Mouse (Mus musculus) thymus, postnatal 25 days (tissue): ENCODE measurements around the gene Ptpra.

ENCODE experiments used
- DNase-seq: peaks from one replicate; pipeline ENCODE4 v3.0.0; 2022

The Ptpra gene

GRCm38 (mm10) chr2:130448449-130448848 is 1.6 kb upstream of the Ptpra start:
- no peak for DNase-seq

- DNase-seq: no peak
Measured at GRCm38 (mm10) chr2:130449021-130449793, 871 bp upstream of the Ptpra start.

- DNase-seq: no peak
Measured at GRCm38 (mm10) chr2:130450434-130450796, 337 bp downstream of the Ptpra start.

- no peak for DNase-seq
Measured at GRCm38 (mm10) chr2:130451086-130451726, 1.1 kb downstream of the Ptpra start.

GRCm38 (mm10) chr2:130451727-130452090 is 1.6 kb downstream of the Ptpra start:
- no peak for DNase-seq

GRCm38 (mm10) chr2:130452266-130452665 is 2.2 kb downstream of the Ptpra start:
- DNase-seq: no peak

- no peak for DNase-seq
Measured at GRCm38 (mm10) chr2:130453421-130453820, 3.3 kb downstream of the Ptpra start.

GRCm38 (mm10) chr2:130454748-130455370 is 4.8 kb downstream of the Ptpra start:
- no peak for DNase-seq

- DNase-seq: no peak
Measured at GRCm38 (mm10) chr2:130457871-130458270, 7.8 kb downstream of the Ptpra start.

- no peak for DNase-seq
Measured at GRCm38 (mm10) chr2:130459576-130459975, 9.5 kb downstream of the Ptpra start.

- DNase-seq: no peak
Measured at GRCm38 (mm10) chr2:130461287-130462071, 11.4 kb downstream of the Ptpra start.

GRCm38 (mm10) chr2:130466438-130466837 is 16.4 kb downstream of the Ptpra start:
- DNase-seq: no peak

GRCm38 (mm10) chr2:130469366-130469765 is 19.3 kb downstream of the Ptpra start:
- no peak for DNase-seq

- DNase-seq: no peak
Measured at GRCm38 (mm10) chr2:130469935-130470334, 19.9 kb downstream of the Ptpra start.

- DNase-seq: no peak
Measured at GRCm38 (mm10) chr2:130472908-130473510, 22.9 kb downstream of the Ptpra start.

GRCm38 (mm10) chr2:130475764-130476163 is 25.7 kb downstream of the Ptpra start:
- DNase-seq: no peak

GRCm38 (mm10) chr2:130476666-130477297 is 26.7 kb downstream of the Ptpra start:
- DNase-seq: no peak

GRCm38 (mm10) chr2:130482177-130482576 is 32.1 kb downstream of the Ptpra start:
- DNase-seq: no peak

GRCm38 (mm10) chr2:130482700-130483099 is 32.6 kb downstream of the Ptpra start:
- DNase-seq: no peak

GRCm38 (mm10) chr2:130484206-130484605 is 34.1 kb downstream of the Ptpra start:
- no peak for DNase-seq

- no peak for DNase-seq
Measured at GRCm38 (mm10) chr2:130488002-130488401, 37.9 kb downstream of the Ptpra start.

- no peak for DNase-seq
Measured at GRCm38 (mm10) chr2:130488600-130488999, 38.5 kb downstream of the Ptpra start.
